ENCODE assay signal across 9 mouse cellular contexts in the genomic region with DNA sequence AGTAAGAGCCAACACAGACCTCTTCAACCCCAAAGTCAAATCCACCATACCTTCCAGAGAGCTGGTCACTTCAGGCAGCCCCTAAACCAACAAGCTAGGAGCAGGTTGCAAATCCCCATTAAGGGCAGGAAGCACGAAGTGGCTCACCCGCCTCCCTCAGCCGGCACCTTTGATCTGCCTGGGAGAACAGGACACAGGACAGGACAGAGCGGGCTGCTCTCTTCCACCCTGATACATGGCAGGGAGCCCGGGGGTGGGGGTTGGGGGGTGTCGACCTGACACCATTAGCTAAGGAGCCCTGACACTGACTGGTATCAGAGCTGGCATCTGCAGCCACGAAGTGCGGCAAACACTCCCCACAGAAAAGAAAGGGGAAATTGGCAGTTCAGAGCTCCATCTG. TPM values are rescaled to one million over a fixed set of nuclear protein-coding genes. Genes with fewer than 3 reads are reported as not detected.
A peak's percentile ranks its signal among the peaks of the same experiment; 100 is the strongest.
DNase-seq lines count a peak whose midpoint lies in the region; ATAC-seq and TF ChIP-seq lines count a peak whose summit lies in the region.
"Had no signal": no experiment of that assay in that cellular context is flagged by ENCODE, and none has a peak within 500 bp of the region (broad histone marks: within the 10 kb centered on the region; RNA-seq: fewer than 3 reads in every experiment).

No protein-coding gene starts in this region.

- no peak for TF ChIP-seq POLR2A in thymus, adult 2 months (IDR thresholded peaks at IDR 0.05; ENCODE audit: control insufficient read depth, extremely low read depth, insufficient read depth, low read length, poor library complexity)

- no peaks in the 10 kb centered on the region for H3K9me3 ChIP-seq in forebrain, embryonic 10.5 days
- H3K9me3 ChIP-seq in forebrain, embryonic 15.5 days, result no peaks in the 10 kb centered on the region
- no peaks in the 10 kb centered on the region for H3K9me3 ChIP-seq in embryonic facial prominence, embryonic 12.5 days
- no peaks in the 10 kb centered on the region for H3K9me3 ChIP-seq in midbrain, embryonic 11.5 days (ENCODE audit: control insufficient read depth, low read length)

- H3K4me3 ChIP-seq in forebrain, embryonic 10.5 days, result no peak overlapping the region
- H3K4me3 ChIP-seq in forebrain, embryonic 15.5 days, result no peak overlapping the region
- no peak overlapping the region for H3K4me3 ChIP-seq in embryonic facial prominence, embryonic 12.5 days
- no peak overlapping the region for H3K4me3 ChIP-seq in midbrain, embryonic 11.5 days (ENCODE audit: low read depth, low read length)
- no peak overlapping the region for H3K4me3 ChIP-seq in thymus, adult 2 months (ENCODE audit: control insufficient read depth, insufficient read depth, low read length)

- H3K27ac ChIP-seq in forebrain, embryonic 10.5 days, result 0 out of 2 replicates have a peak overlapping the region, but pooled peaks have one; percentile 58
- no peak overlapping the region for H3K27ac ChIP-seq in forebrain, embryonic 15.5 days (replicated peaks)
- H3K27ac ChIP-seq in embryonic facial prominence, embryonic 12.5 days, result no peak overlapping the region
- no peak overlapping the region for H3K27ac ChIP-seq in midbrain, embryonic 11.5 days (ENCODE audit: low read depth, low read length)
- H3K27ac ChIP-seq in thymus, adult 2 months (ENCODE audit: control insufficient read depth, insufficient read depth, low read length), result no peak overlapping the region

- 39% methylated on average over 8 of the region's 8 CpGs for WGBS in forebrain, embryonic 10.5 days
- WGBS in forebrain, embryonic 15.5 days, result 24% methylated on average over 8 of the region's 8 CpGs
- WGBS in embryonic facial prominence, embryonic 12.5 days, result 49% methylated on average over 8 of the region's 8 CpGs
- WGBS in midbrain, embryonic 11.5 days, result 24% methylated on average over 8 of the region's 8 CpGs
- WGBS in thymus, adult 2 months, result 9% methylated on average over 8 of the region's 8 CpGs

- DNase-seq in forebrain, embryonic 10.5 days (ENCODE audit: extremely low spot score, low spot score), result no peak
- DNase-seq in kidney, postnatal 4 days, result peak; percentile 21 to 55
- no peak for DNase-seq in kidney, adult 18-20 months
- no peak for DNase-seq in midbrain, embryonic 11.5 days (ENCODE audit: low spot score, missing footprints)
- DNase-seq in thymus, adult 2 months, result no peak
- no peak for DNase-seq in ovary, adult 18-20 months (ENCODE audit: low spot score)
- DNase-seq: cerebellum, adult 8-10 months had no signal

- H3K9ac ChIP-seq in forebrain, embryonic 15.5 days (replicated peaks), result no peak overlapping the region
- no peak overlapping the region for H3K9ac ChIP-seq in embryonic facial prominence, embryonic 12.5 days
- H3K9ac ChIP-seq in midbrain, embryonic 11.5 days (ENCODE audit: low read length), result no peak overlapping the region

- peaks cover 16% of the 10 kb centered on the region for H3K36me3 ChIP-seq in forebrain, embryonic 10.5 days (replicated peaks)
- H3K36me3 ChIP-seq in forebrain, embryonic 15.5 days, result no peaks in the 10 kb centered on the region
- H3K36me3 ChIP-seq in embryonic facial prominence, embryonic 12.5 days, result no peaks in the 10 kb centered on the region
- H3K36me3 ChIP-seq in midbrain, embryonic 11.5 days (ENCODE audit: control insufficient read depth, insufficient read depth, low read length), result no peaks in the 10 kb centered on the region
- H3K36me3 ChIP-seq in thymus, adult 2 months (ENCODE audit: control insufficient read depth, insufficient read depth, low read length), result no peaks in the 10 kb centered on the region

- no peak; the same call in 1 of the 2 replicates for ATAC-seq in forebrain, embryonic 15.5 days (replicated peaks)
- 0 out of 2 replicates have a peak, but pooled peaks have one; percentile 6 for ATAC-seq in embryonic facial prominence, embryonic 12.5 days (ENCODE audit: insufficient number of reproducible peaks, insufficient read depth, low FRiP score, low TSS enrichment)
- peak; percentile 51; the same call in 1 of the 2 replicates for ATAC-seq in midbrain, embryonic 11.5 days (ENCODE audit: low FRiP score)

- peaks cover 21% of the 10 kb centered on the region for H3K27me3 ChIP-seq in forebrain, embryonic 10.5 days (ENCODE audit: poor library complexity, severe bottlenecking)
- no peaks in the 10 kb centered on the region for H3K27me3 ChIP-seq in forebrain, embryonic 15.5 days
- no peaks in the 10 kb centered on the region for H3K27me3 ChIP-seq in embryonic facial prominence, embryonic 12.5 days
- no peaks in the 10 kb centered on the region for H3K27me3 ChIP-seq in midbrain, embryonic 11.5 days (ENCODE audit: control insufficient read depth, insufficient read depth, low read length)
- no peaks in the 10 kb centered on the region for H3K27me3 ChIP-seq in thymus, adult 2 months (ENCODE audit: control insufficient read depth, insufficient read depth, low read length)

- peaks cover 30% of the 10 kb centered on the region for H3K4me1 ChIP-seq in forebrain, embryonic 10.5 days
- no peaks in the 10 kb centered on the region for H3K4me1 ChIP-seq in forebrain, embryonic 15.5 days
- H3K4me1 ChIP-seq in embryonic facial prominence, embryonic 12.5 days, result no peaks in the 10 kb centered on the region
- peaks cover 19% of the 10 kb centered on the region for H3K4me1 ChIP-seq in midbrain, embryonic 11.5 days (ENCODE audit: control insufficient read depth, insufficient read depth, low read length)
- H3K4me1 ChIP-seq in thymus, adult 2 months (replicated peaks; ENCODE audit: control insufficient read depth, insufficient read depth, low read length), result no peaks in the 10 kb centered on the region

- H3K4me2 ChIP-seq in forebrain, embryonic 15.5 days (replicated peaks), result no peak overlapping the region
- no peak overlapping the region for H3K4me2 ChIP-seq in embryonic facial prominence, embryonic 12.5 days (replicated peaks)
- no peak overlapping the region for H3K4me2 ChIP-seq in midbrain, embryonic 11.5 days

- no peak for TF ChIP-seq CTCF in thymus, adult 2 months (IDR thresholded peaks at IDR 0.05; ENCODE audit: borderline replicate concordance, control insufficient read depth, extremely low read depth, insufficient read depth, low read length, poor library complexity)

RNA-seq across cellular contexts. Expression of a gene that starts 47.6 kb away (rescaled TPM):
- 12.9 and 14.6 TPM in 2 replicates for polyA plus RNA-seq in forebrain, embryonic 10.5 days (2016; fragmentation: Nextera tagmentation; extraction: Ambion mirVana)
- 0.31 and 0.43 TPM in 2 replicates for polyA plus RNA-seq in forebrain, embryonic 15.5 days (2015; fragmentation: Nextera tagmentation; extraction: Ambion mirVana)
- polyA plus RNA-seq in embryonic facial prominence, embryonic 12.5 days (2016; fragmentation: Nextera tagmentation; extraction: Ambion mirVana), result 5.6 and 6.0 TPM in 2 replicates
- polyA plus RNA-seq in midbrain, embryonic 11.5 days (2014; fragmentation: Nextera tagmentation; extraction: Ambion mirVana), result 11.3 and 15.4 TPM in 2 replicates
- 1.2 and 10.6 TPM in 2 replicates for polyA plus RNA-seq in thymus, adult 2 months (2012; rRNA removed)

RNA-seq across cellular contexts. Expression of a gene that starts 57.7 kb away (rescaled TPM):
- 63.0 and 67.6 TPM in 2 replicates for polyA plus RNA-seq in forebrain, embryonic 10.5 days (2016; fragmentation: Nextera tagmentation; extraction: Ambion mirVana)
- 31.1 and 33.2 TPM in 2 replicates for polyA plus RNA-seq in forebrain, embryonic 15.5 days (2015; fragmentation: Nextera tagmentation; extraction: Ambion mirVana)
- 83.4 and 87.3 TPM in 2 replicates for polyA plus RNA-seq in embryonic facial prominence, embryonic 12.5 days (2016; fragmentation: Nextera tagmentation; extraction: Ambion mirVana)
- 83.8 and 85.1 TPM in 2 replicates for polyA plus RNA-seq in midbrain, embryonic 11.5 days (2014; fragmentation: Nextera tagmentation; extraction: Ambion mirVana)
- 18.8 and 19.9 TPM in 2 replicates for polyA plus RNA-seq in thymus, adult 2 months (2012; rRNA removed)

Comparison
In these comparisons a context has a peak if more than half of its experiments do, and no peak if none do; other contexts are left out.
1. DNase-seq: peak in kidney, postnatal 4 days (2 of 2); none in forebrain, embryonic 10.5 days (single experiment), kidney, adult 18-20 months (single experiment), midbrain, embryonic 11.5 days (single experiment), thymus, adult 2 months (single experiment) and ovary, adult 18-20 months (single experiment).